Mouse (Mus musculus): ENCODE measurements at regions not wholly inside any gene's neighbourhood (a gene's known extent, or its start where the extent isn't known, plus 50 kb on each side); places are given as distances from the start of the nearest gene placed in this dataset.

DNA sequence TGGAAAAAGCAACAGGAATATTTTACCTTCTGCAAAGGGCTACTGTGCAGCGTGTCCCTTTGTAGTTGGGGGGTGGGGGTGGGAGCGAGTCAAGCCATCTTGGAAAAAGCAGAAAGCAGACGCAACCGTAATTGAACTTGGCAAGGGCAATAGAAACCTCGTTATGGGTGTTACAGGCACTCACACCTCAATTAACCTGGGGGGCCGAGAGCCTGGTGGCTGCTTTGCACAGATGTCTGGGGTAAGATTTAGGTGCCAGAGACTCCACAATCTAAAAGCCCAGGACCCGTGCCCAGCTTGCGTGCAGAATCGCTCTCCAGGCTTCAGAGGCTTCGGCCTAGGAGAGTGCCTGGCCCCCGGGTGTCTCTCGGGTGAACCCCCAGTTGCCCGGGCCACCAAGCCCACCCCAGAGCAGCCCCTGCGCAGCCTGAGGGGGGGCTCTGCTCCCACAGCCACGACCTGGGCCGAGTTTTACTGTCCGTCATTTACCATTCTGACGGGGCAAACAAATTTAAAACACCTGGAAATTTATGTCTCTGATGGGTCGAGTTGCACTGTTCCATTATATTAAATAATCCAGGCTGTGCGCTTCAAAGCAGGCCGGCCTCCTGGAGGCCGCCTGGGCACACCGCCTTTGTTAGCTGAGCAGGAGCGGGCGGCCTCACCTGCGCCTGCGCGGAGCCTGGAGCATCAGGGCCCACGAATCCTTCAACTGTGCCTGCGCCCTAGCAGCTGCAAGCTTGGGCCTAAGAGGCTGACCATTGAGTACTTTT lies 212.4 kb downstream of the Srbd1 start:
- DNase-seq (ENCODE audit: low spot score): no peak

DNA sequence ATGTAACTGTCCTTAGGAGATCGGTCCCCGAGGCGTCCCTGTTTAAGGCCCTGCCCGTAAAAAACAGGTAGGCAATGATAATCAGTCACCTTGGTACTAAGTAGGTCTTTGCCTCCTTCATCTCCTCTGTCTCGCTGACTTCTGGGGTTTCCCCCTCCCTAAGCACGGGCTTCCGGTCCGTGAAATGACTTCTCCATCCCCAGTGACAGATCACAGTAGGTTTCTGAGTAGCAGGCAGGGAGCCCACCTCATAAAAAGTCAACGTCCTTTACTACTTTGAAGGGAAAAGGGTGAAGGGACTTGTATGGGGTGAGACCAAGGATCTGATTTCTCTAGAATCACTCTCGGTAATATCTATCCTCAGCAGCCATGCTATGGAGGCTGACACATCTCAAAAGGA lies 213.0 kb downstream of the Srbd1 start:
- no peak for DNase-seq (ENCODE audit: low spot score)

- DNase-seq (ENCODE audit: low spot score): no peak
Observed at GRCm38 (mm10) chr17:85930789-85931188, 214.2 kb downstream of the Srbd1 start.

- DNase-seq (ENCODE audit: low spot score): no peak
Observed at GRCm38 (mm10) chr17:85930331-85930730, 214.6 kb downstream of the Srbd1 start.

DNA sequence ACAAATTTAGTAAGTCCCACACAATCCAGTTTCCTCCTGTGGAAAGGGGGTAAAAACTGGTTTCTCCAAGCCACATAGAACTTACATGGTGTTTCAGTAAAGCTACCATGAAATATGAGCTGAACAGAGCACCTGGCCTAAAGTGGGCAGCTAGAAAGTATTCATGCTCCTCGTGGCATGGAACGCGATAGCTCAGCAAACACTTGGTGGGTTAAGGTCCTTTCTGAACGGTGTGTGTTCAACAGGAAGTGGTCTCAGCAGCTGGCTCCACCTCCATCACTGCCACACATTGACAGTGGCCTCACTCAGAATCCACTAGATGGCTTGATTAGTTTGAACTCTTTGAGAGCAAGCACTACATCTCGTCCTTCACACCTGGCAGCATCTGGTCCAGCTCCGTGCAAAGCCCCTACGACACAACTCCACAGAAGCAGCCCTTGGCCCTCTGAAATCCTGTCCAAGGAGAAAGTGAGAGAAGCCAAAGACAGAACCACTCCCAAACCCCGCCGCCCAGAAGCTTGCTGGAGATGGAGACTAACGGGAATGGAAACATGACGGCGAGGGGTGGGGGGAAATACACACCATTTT lies 215.2 kb downstream of the Srbd1 start:
- DNase-seq (ENCODE audit: low spot score): no peak

- DNase-seq (ENCODE audit: low spot score): no peak
Observed at GRCm38 (mm10) chr17:85928543-85928942, 216.4 kb downstream of the Srbd1 start.

GRCm38 (mm10) chr17:85927261-85927660 lies 217.7 kb downstream of the Srbd1 start:
- DNase-seq (ENCODE audit: low spot score): no peak

DNA sequence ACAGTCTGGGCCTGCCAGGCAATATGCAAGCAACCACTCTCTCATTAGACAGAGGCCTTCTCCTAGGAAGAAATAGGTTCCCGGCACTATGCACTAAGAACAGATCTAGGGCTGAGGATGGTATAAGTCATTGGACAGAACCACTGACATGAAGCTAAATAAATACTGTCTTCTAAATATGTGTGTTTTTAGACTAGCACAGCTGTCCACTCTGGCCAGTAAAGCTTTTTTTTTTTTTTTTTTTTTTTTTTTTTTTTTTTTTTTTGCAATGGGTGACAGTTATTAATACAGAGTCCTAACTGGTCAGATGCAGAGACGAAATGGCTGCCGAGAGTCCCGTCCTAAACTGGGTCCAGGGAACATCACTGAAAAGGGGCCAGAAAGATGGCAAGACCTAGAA lies 218.9 kb downstream of the Srbd1 start:
- no peak for DNase-seq (ENCODE audit: low spot score)

DNA sequence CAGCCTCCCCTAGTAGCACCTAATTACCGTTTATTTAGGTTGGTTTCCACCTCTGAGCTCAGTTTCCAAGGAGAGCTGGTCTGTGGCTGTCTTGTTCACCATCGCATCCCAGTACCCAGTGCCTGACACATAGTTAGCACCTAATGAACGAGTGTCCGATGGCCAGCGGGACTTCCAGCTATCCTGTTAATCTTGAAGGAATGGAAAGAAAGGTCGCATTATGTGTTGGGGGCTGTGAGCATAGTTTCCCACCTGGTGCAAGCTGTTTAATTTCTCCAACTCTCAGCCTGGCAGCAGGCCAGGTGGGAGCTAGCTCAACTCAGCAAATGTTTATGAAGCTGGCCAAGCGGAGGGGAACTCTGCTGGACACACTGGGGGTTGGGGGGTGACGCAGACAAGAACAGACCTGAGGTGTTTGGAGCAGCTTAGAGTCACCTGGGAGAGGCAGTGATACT lies 223.7 kb downstream of the Srbd1 start:
- DNase-seq (ENCODE audit: low spot score): no peak

DNA sequence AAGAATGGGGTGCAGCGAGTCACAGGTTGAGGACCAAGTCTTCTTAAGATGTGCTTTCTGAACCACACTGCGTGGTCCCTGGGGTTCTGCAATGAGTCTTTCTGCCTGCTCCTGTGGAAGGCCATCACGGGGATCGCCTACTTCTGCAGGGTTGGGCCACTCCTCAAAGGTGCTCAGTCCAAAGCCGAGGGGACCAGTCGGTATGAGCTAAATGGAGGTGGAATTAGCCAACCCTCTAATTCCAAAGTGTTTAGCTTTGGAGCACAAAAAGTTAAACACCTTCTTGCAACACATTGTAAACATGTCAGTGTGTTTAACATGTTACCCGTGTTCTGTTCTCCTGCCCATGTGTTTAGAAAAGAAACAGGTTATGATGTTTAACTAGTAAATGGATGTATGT lies 225.1 kb downstream of the Srbd1 start:
- no peak for DNase-seq (ENCODE audit: low spot score)

GRCm38 (mm10) chr17:85915870-85916269 lies 227.8 kb upstream of the Six2 start:
- DNase-seq (ENCODE audit: low spot score): no peak

DNA sequence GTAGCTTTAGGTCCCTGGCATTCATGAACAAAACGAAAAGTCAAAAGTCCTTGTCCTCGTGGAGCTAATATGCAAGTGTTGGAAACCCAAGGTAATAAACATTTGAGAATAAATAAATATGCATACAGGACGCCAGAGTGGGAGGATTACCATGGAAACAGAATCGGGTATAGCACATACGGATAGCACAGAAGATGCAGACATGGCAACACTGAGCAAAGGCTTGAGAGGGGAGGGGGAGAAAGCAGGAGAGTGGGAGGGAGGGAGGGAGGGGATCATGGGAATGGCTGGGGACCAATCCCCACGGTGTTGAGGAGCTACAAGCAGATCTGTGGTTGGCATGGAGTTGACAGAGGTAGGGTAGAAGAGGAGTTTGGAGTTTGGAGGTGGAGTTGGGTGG lies 226.0 kb upstream of the Six2 start:
- no peak for DNase-seq (ENCODE audit: low spot score)

DNA sequence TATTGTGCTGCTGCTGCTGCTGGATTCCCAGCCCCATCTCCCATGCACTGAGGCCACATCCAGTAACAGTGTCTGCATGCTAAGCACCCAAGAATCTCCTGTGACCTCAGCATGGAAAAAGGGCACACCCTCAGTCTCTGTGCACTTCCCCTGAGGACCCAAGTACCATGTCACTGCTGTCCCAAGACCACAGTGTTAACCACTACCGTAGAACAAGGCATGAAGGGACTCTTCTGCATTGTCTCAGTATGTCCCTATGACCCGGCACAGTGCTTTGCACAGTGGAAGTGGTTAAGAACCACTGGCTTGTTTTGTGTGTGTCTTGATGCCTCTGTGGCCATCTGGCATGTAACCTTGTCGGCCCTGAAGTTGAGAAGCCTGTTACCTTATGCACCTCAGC lies 220.6 kb upstream of the Six2 start:
- DNase-seq (ENCODE audit: low spot score): no peak

GRCm38 (mm10) chr17:85906597-85907187 lies 218.6 kb upstream of the Six2 start:
- DNase-seq (ENCODE audit: low spot score): no peak

DNA sequence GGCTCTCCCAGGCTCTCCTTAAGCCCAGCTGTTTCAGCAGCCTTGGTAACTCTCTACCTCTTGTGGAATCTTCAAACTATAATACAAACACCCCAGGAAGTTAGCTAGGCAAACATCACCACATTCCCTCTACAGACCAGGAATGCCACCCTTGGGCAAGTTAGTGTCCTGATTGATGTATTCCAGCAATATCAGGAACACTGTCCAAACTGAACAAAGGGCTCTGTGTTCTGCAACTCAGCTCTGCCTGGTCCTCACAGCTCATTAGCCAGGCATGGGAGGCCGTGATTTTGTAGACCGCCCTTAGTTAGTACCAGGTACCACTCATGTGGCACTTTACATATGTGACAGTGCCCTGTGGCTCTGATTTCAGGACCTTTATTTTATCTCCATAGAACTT lies 214.5 kb upstream of the Six2 start:
- DNase-seq (ENCODE audit: low spot score): no peak

DNA sequence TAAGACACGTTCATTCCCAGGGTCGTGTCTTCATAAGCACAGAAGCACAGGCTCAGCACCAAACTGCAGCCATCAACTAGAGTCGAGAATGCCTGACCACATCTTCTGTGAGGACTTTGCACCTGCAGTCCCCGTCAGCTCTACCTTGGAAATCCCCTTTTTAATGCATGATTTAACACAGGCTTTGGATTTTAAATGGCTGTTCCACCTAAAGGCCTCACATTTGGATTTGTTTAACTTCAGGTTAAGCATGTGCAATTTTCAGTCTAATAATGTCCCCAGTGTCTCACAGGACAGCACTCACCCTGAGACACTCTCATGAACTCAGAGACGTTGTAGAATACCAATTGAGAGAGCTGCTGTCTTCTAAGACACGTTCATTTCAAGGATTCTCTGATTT lies 211.0 kb upstream of the Six2 start:
- no peak for DNase-seq (ENCODE audit: low spot score)

GRCm38 (mm10) chr17:85895978-85896377 lies 207.9 kb upstream of the Six2 start:
- no peak for DNase-seq (ENCODE audit: low spot score)

DNA sequence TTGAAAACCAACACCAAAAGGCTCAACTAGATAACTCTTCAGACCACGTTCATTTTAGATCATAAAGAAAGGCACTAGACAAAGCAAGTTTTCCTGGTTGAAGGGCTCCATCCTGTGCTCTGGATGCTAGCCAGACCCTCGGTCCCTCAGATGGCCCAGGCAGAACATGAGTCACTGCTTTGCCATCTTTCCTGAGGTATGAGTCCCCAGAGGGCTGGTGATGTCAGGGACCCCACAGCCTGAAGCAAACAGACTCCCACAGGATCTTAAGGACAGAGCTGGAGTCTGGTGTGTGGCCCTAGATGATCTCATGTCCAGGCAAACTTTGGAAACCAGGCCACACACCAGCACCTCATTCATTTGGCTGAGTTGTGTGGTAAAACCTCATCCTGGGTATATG lies 203.2 kb upstream of the Six2 start:
- no peak for DNase-seq (ENCODE audit: low spot score)

DNA sequence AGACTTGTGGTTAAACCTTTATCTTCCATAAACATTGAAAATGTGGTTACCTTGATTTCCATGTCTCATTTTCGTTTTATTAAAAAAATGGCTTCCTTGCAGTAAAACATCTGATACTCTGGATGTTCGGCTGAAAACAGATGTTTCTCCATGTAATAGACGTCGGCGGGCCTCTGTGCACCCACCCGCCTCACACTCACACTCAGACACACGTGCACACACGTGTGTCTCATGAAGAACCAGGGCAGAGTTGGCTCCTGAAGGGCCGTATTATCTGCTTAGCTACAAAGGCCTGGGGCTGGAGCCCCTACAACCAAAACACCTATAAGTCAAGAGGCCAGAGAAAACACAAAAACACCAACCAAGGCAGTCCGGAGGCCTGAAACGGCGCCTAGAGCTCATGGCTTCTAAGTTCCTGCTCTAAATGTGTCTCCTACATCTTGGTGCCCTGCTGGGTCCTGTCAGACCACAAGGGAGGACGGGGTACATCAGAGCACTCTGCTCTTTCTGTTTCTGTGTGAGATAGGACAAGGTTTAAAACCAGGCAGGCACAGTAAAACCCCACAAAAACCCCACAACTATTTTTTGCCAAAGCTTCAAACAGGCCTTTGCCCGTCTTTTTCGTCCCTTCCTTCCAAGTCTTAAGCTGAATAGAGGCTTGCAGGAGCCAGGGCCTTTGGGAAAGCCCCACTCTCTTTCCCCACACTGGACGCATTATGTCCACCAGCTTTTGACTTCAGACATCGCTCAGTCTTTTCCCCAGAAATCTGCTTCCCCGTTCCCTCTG lies 201.9 kb upstream of the Six2 start:
- DNase-seq (ENCODE audit: low spot score): no peak

DNA sequence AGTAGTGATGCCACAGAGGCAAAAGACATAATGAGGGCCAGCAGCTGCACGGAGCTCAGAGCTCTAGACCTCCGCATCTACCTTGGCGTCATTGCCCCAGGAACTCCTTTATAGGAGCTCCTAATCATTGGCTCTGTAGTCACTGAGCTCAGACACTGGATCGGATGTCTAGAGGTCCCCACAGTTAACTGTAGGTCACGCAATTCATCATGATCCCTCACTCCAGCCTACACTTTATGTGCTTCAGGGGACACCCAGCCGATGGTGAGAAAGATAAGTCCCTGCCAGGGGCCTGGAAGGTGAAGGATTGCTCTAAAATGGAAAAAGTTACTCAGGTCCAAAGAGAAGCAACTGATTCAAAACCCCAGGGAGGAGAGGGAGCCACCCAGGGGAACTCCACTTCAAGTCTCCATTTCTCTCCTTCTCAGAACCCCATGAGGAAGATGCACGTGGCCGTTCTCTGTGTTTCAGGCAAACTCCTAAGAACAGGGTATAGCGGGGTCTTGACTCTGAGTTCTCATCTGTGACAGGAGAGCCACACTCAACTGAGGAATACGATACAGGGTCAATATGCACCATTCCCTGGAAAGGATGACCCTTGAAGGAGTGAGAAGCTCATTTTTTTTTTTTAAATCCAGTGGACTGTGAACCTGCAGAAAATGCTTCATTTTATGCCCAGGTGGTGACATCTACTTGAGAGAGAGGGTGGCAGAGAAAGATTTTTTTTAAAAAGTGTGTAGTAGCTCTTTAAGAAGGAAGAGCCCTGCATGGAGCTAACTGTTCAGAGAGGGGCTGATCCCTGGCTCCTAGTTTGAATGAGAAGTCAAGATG lies 200.7 kb upstream of the Six2 start:
- no peak for DNase-seq (ENCODE audit: low spot score)

- DNase-seq (ENCODE audit: low spot score): no peak
Observed at GRCm38 (mm10) chr17:85886675-85887074, 198.6 kb upstream of the Six2 start.

DNA sequence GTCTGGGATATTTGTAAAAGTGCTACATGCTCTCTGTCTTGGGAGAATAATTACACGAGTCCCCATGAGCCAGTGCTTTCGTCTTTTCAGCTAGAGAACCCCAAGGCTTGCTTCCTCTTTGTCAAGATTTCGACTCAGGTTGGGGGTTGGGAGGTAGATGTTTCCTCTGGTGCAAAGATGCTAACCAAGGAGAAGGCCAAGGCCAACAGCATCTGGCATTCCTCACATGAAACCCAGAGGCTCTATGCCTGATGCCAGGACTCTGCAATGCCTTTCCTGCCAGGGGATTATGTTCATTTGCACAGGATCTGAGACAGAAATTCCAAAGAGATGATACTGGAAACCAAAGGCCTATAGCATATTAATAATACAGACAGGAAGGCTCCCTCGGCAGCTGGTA lies 198.2 kb upstream of the Six2 start:
- no peak for DNase-seq (ENCODE audit: low spot score)
